Mouse (Mus musculus): ENCODE data around the gene Atp8b3.

DNA sequence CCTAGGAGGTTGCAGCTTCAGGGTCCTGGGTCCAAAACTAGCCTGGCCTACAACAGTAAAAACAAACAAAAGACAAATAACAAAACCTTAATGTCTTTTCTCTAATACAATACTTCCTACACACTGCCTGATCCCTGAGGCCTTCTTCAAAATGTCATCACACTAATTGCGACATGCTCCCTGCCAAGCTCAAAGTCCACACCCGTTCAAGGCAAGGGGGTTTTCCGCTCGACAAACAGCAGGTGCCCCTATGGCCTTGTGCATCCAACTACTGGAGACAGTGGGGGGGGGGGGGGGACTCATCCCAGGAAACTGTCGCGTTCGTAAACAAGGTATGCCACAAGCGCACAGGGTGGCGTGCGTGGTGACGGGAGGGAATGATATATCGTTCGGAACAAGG lies 21.7 kb upstream of the Atp8b3 start:
- TF ChIP-seq CTCF (IDR thresholded peaks at IDR 0.05; ENCODE audit: extremely low read depth, insufficient read depth, low read length) (no peak), POLR2A (IDR thresholded peaks at IDR 0.05; ENCODE audit: extremely low read depth, insufficient read depth, low read length) (no peak)
